Mouse (Mus musculus) hindlimb bud, embryonic 11.5 days (tissue): ENCODE measurements around the gene Prrc2b.

ENCODE experiments used
- DNase-seq: peaks from one replicate; pipeline ENCODE4 v3.0.0-alpha.2; 2012; ENCODE audit warnings: low read depth, low spot score; ENCODE audit errors: extremely low spot score

The Prrc2b gene

DNA sequence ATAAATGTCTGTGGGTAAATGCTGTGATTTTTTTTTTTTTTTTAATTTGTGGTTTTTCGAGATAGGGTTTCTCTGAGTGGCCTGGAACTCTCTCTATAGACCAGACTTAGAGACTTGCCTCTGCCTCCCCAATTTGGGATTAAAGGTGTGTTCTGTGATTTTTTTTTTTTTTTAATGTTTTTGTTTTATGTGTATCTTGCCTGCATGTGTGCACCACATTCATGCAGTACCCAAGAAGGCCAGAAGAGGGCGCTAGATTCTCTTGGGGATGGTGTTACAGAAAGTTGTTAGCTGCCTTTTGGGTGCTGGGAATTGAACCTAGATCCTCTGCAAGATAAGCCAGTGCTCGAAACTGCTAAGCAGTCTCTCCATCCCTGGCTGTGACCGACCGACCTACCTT is 10.1 kb downstream of the Prrc2b start:
- no peak for DNase-seq

DNA sequence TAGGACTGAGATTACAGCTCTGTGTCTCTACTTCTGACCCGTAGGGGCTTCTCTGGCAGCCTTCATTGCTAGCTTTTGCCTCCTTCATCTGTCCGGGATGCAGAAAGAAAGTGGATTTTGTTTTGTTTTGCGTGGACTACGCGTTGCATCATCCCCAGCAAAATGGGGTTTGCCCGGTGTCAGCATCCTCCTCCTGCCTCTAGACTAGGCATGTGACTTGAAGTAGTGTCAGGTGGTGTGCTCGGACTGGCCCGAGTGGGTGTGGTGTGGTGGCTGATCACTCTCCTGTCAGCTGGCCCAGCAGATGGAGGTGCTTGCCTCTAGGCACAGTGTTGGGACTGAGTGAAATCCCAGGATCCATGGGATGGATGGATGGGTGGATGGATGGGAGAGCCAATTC is 11.2 kb downstream of the Prrc2b start:
- no peak for DNase-seq

DNA sequence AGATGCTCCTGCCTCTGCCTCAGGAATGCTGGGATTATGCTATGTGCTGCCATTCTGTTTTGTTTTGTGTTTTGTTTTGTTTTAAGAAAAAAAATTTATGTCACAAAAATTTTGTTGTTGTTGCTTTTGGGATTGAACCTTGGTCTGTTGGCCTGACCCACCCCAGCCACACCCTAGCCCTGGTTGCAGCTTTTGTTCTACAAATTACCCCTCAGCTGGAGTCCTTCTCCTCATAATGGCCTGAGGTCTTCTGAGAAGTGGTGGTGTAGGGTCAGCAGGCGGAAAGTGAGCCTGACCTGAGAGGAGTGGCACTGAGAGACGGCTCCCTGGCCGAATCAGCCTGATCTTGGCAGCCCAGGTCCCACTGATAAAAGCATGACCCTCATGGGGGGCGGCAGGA is 11.8 kb downstream of the Prrc2b start:
- no peak for DNase-seq

DNA sequence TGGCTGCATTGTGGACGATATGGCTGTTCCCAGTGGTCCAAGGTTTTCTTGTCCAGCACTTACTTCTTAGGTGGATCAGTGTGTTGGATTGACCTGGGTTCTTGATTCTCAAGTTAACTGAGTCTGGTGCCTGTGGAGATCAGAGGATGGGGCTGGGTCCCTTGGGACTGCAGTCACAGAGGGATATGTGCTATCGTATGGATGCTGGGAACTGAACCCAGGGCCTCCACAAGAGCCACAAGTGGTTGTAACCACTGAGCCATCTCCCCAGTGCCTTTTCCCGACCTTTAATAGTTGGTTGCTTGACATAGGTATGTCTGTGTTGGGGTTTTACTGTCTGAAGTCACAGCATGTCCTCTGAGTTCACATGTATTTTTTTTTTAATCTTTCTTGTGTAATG is 12.2 kb downstream of the Prrc2b start:
- DNase-seq = no peak

DNA sequence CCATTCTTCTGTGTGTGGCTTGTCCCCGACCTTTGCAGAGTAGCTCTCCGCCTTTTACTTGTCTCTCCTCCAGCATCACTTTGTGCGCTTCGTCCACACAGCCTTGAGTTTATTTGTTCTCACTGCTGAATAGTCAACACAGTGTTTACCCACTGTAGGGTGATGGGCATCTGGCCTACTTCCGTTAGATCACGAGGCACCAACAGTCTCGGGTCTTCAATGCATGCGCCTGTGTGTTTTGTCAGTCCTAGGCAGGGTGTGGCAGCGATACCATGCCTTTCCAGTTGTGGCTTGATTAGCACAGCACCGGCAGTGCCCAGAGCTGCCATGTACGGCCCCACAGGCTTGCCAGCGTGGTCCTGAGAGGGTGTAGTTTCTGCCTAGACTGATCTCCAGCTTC is 13.6 kb downstream of the Prrc2b start:
- DNase-seq = no peak

DNA sequence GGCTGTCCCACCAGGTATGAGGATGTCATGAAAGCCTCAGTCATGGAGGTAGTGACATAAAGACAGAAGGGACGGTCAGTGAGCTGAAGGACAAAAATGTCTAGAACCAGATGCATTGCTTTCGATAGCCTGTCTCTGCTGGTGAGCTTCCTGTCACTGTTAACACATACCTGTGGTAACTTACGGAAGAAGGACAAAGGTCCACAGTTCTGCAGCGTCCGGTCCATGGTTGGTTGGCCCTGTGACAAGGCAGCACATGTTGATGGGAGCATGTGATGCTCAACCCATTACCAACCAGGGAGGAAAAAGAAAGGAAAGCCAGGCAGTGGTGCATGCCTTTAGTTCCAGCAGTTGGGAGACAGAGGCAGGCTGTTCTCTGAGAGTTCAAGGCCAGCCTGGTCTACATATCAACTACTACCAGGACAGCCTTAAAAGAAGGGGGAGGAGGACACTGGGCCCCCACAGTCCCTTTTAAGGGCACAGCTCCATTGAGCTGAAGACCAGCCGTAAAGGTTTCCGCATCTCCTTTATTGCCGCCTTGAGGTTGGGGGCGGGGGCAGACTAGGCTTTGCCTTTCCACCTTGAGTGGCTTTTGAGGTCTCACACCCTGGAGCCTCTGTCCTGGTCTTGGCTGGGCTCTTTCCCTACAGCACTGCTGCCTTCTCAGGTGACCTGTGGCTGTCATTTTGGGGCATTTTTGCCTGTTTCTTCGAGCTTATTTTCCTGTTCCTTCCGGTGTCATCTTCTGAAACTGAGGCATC is 14.3 kb downstream of the Prrc2b start:
- DNase-seq = no peak

DNA sequence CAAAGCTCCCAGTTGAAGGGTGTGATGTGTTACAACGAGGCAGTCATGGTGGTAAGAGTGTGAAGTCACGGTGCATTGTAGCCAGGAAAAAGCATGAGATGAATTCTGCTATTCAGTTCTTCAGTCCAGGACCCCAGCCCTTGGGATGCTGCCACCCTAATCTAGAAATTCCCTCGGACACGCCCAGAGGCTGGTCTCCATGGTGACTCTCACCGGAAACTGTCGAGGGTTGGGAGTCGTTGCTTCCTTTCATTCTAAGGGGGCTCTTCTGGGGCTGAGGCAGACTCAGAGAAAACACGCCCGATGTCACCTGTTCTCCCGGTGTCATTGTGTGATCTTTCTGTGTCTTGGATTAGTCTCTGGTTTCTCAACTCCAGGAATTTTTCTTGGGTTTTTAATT is 15.7 kb downstream of the Prrc2b start:
- no peak for DNase-seq

DNA sequence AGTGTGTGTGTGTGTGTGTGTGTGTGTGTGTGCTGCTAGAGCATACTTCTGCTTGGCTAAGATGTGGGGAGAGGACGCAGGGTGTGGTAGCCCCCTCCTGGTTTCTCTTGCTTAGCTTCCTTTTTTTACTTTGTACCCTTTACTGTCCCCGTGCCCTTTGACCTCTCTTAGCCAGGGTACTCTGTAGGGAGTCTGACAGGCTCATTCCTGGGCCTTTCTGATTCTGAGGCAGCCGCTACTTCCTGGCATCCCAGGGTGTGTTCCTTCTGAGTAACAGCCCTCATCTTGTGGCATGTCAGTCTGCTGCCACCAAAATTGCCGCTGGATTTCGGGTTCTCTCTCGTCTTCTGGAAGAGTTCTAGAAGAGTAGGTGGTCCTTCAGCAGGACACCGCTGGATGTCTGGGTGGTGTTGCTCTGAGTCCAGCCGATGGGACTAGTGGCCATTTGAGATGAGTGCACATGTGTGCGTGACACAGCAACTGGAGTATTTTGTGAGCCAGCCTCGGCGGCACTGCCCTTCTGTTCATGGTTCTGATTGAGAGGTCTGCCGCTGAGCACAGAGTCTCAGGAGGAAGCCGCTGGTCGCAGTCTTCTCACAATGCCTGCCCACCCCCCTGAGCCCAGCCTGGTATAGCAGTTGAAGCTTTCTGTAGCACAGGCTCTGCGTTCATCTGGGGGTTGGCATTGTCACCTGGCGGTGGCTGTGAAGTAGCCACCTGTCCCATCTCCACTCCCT is 16.3 kb downstream of the Prrc2b start:
- DNase-seq = no peak

DNA sequence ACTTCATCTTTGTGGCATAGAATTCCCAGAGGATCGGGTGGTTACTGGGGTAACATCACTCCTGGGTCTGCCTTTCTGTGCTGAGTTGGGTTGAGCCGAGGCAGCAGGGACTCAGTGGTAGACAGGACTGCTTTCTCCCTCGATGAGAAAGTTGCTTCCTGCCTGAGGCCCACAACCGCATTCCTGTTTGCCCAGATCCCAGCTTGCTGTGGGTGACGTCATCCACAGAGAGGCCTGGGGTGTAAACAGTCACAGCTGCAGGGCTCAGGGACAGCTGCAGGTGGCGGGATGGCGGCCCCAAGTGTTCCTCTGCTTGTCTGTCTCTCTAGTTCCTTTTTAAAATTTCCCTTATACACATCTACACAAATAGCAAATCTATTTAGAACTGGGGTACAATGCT is 16.9 kb downstream of the Prrc2b start:
- no peak for DNase-seq

DNA sequence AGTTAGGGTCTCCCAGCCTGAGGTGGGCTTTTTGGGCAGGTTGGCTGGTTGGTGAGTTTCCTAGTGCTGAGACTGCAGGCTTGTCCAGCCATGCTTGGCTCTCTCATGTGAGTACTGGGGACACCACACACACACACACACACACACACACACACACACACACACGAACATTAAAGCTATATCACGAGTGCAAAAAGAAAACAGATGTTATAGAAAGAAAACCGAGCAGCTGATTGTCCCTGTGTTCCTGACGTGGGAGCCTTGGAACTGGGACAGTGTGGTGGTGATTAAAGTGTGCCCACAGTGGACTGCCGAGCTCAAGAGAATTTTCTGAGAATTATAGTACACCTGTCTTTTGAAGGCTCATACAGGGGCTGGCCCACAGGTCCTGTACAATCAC is 18.4 kb downstream of the Prrc2b start:
- no peak for DNase-seq

DNA sequence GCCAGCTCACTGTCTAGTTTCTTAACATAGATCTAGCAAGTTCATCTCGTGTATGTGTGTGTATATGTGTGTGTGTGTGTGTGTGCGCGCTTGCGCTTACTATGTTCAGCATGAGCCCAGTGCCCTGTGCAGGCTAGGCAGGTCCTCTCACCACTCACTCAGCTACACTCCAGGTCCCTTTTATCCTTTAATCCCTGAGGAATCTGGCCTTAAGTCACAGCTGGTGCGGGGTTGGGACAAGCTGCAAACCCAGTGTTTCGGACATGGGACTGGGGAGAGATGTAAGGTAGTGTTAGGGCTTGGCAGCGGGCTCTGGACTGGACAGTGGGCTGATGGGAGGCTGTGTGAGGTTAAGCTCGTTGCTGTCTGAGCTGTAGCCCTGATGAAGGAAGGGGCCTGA is 19.1 kb downstream of the Prrc2b start:
- no peak for DNase-seq

DNA sequence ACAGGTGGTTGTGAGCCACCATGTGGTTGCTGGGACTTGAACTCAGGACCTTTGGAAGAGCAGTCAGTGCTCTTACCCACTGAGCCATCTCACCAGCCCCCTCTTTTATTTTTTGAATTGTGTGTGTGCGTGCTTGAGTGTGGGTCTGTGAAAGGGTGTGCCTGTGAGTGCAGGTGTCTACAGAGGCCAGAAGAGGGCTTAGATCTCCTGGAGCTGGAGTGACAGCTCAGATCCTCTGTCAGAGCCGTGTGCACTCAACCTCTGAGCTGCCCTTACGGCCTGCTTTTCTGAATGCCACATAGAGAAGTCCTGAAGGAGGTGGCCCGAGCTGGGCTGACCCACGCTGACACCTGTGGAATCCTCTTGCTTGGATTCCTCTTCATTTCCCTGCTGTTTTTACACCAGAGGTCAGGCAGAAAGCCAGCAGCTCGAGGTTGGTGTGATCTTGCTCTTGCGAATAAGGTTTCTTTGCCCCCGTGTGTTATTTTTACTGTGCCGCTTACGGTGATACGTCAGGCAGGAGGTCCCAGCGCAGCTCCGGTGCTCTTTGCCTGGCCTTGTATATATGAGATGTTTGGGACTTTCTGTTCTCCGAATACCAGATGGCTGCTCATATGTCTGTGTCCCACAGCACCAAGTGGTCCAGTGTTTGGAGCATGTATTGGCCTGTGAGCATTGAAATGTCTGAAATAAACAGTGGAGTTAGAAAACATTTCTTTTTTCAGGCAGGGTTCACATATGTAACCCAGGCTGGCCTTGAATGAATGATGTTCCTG is 21.0 kb downstream of the Prrc2b start:
- DNase-seq = no peak

DNA sequence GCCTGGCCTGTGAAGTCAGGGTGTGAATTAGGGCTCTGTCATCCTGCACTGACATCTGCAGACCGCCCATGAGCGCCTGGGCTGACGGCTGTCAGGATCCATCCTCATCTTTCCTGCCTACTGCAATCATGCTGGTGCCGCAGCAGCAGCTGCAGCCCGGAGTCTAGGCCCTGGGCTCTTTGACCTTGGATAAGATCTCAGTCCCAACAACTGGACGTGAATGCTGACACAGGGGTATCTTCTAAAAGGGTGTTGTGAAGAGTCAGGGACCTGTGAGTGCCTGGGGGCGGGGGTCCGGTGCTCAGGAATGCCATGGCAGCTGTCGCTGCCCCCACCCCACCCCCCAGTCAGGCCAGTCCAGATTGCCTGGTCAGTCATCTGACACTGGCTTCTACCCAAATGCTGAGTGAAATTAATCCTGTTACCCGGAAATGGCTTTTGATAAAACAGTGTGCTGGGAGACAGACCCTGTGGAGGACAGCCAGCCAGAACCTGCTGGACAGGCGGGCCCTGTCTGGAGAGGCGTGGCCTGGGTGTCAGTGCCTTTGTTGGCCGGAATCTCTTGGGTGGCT is 23.4 kb downstream of the Prrc2b start:
- no peak for DNase-seq

DNA sequence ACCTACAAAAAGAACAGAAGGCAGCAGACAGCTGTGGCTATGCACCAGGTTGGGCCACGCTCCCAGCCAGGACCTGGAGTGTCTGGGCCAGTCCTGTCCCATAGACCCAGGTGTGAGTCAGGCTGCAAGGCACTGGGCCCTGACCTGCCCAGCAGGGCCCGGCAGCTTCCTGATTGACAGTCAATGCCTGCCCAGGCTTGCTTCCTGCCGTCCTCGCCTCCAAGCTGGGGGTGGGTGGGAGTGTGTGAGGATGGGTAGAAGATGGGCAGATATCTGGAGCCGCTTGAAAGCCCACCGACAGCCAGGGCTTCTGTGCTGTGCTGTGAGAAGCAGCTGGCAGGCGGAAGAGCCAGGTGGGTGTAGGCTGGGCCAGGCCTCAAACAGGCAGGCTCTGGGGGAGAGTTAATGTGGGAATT is 24.2 kb downstream of the Prrc2b start:
- DNase-seq = no peak

DNA sequence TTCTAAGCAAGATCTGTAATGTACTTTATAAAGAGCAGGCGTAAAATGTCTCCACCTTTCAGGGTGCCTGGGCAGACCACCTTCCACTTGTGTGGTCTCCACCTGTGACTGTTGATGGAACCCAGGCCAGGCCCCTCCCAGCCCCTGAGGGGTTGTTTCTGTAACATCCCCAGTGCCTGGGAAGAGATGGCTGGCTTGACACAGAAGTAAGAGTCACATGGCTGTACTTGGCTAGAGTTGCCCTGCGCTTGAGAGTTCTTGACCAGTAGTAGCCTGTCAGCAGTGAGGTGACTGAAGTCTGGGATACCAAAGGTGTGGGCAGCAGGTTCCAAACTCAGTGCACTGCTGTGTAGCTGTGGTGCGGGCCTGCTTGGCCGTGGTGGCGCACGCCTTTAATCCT is 24.6 kb downstream of the Prrc2b start:
- no peak for DNase-seq

DNA sequence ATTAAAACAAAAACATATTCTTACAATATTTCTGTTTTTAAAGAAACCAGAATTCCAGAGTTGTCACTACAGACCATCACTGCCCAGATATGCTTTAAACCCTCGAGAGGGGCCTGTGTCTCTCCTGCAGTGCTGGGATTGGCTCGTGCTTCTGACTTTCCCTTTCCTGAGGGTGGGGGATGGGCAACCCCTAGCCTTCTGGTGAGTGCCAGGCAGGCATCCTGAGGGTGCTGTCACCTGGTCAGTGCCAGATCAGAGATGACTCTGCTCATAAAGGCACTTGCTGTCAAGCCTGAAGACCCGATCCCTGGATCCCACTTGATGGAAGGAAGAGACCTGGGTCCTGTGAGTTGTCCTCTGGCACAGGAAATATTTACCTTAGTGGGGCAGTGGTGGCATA is 26.0 kb downstream of the Prrc2b start:
- no peak for DNase-seq

DNA sequence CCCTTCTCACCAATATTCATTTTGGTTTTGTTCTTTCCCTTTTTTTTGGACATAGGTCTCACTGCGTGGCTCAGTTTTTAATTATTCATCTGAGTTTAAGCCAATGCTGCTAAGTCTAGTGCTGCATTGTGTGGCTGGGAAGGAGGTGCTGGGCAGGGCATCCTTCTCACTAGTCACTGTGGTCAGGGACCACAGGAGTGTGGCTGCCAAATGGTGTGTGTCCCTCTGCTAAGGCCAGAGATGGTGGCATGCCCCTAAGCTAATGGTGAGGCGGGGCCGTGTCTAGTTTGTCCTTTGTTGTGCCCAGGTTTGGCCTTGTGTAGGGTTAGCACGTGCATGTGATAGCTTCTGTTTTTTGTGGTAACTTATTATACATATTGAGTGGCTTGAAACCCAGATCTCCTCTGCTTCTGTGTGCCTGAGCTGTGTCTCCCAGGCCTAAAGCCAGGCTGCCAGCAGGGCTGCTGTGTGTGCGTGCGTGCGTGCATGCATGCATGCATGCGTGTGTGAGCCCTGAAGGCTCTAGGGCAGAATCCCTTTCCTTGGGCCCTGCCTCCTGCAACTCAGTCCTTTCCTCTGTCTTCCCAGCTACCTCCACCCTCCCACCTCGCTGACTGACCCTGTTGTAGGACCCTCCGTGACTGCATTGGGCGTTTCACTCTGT is 26.6 kb downstream of the Prrc2b start:
- no peak for DNase-seq

DNA sequence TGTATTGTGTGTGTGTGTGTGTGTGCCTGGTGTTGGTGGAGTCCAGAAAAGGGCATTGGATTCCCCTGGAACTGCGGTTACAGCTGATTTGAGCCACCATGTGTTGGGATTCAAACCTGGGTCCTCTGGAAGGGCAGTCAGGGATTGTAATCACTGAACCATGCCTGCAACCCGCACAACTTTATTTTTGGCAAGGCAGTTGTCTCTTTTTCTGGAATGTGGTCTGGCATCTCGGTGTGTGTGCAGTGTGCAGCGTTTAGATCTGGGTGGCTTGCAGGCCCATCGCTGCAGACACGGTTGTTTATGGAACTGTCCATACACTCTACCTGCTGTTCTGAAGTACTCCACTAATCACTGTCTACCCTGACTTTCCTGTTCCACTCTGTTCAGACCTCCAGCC is 28.5 kb downstream of the Prrc2b start:
- no peak for DNase-seq

DNA sequence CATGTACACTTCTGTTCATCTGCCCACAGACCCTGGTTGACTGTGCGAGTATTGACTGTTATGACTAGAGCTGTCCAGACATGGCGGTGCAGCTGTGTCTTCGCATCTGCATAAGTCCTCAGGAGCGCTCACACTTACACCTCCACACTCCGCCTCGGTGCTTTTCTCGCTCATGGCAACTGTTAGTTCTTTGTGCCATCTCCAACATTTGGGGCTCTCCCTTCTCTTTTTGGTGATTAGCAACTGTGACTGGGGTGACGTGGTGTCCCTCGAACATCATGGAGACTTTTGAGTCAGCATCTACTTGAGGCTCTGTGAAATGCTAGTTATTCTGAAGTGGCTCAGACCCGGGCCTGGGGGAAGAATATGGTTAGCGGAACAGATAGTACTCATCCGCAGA is 29.2 kb downstream of the Prrc2b start:
- no peak for DNase-seq

DNA sequence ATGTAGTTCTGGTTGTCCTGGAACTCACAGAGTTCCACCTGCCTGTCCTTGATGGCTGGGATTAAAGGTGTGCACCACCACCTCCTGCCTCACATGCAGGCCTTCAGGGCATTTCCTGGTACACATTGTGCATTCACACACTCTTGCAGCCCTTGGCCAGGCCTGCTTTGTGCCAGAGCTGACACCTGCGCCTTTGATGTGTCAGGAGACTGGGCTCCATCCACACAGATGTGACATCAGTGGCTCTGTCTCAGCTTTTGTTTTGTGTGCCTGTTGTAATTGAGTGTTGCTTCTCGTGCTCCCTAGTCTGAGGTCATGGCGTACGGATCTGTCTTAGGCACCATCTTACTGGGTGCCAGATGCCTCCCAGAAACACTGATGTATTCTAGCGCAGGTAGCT is 30.5 kb downstream of the Prrc2b start:
- DNase-seq = no peak

DNA sequence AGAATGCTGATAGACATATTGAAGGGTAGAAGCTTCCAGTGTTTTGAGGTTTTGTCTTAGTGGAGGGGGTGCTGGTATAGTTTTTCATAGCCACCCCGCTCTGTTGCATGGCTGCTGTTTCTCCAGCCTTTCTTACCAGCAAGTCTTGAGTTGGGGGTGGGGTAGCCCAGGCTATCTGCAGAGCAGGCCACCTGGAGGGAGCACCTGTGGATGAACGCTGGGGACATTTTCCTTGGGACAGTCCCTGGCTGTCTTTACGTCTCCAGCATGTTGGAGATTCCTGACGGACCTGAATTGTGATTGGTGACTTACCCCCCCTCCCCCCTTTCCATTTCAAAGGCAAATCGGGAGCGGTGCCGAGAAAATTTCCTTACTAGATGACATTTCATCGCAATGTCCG is 31.2 kb downstream of the Prrc2b start:
- no peak for DNase-seq
